Mouse (Mus musculus): Measurements from ENCODE around the gene Stxbp3. TPM values are rescaled to one million over a fixed set of nuclear protein-coding genes. Genes with fewer than 3 reads are reported as not detected.

The Stxbp3 gene
- total and polyA plus RNA-seq, 3 experiments: 15.9 to 32.2 TPM; not detected in 1

DNA sequence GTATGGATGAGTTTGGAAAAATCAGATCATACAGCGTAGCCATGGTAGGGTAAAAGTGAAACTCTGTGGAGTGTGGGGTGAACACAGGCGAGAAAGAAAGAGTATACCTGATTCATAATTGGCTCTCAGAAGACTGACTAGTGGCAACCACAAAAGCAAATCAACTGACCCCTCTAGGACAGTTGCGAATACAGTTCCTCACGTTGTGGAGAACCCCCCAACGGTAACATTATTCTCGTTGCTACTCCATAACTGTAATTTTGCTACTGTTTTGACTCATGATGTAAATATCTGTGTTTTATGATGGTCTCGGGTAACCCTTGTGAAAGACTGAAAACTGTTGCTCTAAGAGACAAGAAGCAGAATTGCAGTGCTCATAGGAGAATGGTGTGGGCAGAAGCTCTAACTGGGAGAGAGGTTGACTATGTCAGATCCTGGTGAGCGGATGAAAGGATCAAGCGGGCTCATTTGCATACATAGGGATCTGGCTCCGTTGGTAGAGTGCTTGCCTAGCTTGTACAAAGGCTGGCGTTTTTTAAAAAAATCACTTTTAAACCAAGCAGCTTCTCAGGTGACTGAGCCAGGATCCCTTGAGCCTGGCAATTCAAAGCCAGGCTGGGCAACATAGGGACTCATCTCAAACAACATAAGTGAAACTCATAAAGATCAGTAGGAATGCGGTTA, 46.8 kb upstream of the Stxbp3 start:
- Histone ChIP-seq H3K27me3 (ENCODE audit: control insufficient read depth in 1 of 2, insufficient read depth in 2 of 2, low read length in 2 of 2) (no peaks in the 10 kb centered on the region), H3K9me3 (replicated peaks; ENCODE audit: insufficient read depth, low read length) (no peaks in the 10 kb centered on the region), H3K79me2 (ENCODE audit: control insufficient read depth, insufficient read depth, low read length, poor library complexity) (no peaks in the 10 kb centered on the region), H3K36me3 (ENCODE audit: control insufficient read depth in 1 of 2, insufficient read depth in 2 of 2, low read length in 2 of 2) (peaks cover 0 to 16% of the 10 kb centered on the region in 2 experiments; a peak in 2 of 4 replicates), H3K4me3 (ENCODE audit: control insufficient read depth in 1 of 2, insufficient read depth in 1 of 2, low read depth in 2 of 2, low read length in 2 of 2) (no peak overlapping the region), H3K4me1 (ENCODE audit: control insufficient read depth in 1 of 2, insufficient read depth in 2 of 2, low read length in 2 of 2) (peaks cover 18 to 25% of the 10 kb centered on the region in 2 experiments), H3K27ac (ENCODE audit: control insufficient read depth, low read depth, low read length) (no peak overlapping the region), H3K9ac (ENCODE audit: control insufficient read depth, low read depth, low read length, poor library complexity, severe bottlenecking) (no peak overlapping the region)
- TF ChIP-seq EP300 (IDR thresholded peaks at IDR 0.05; ENCODE audit: low read depth in 1 of 2, low read length in 2 of 2) (no peak), RAD21 (IDR thresholded peaks at IDR 0.05; ENCODE audit: low read depth, low read length) (no peak), MEF2A (IDR thresholded peaks at IDR 0.05; ENCODE audit: extremely low read depth, insufficient replicate concordance, low read depth, low read length, poor library complexity, severe bottlenecking) (no peak), TBP (IDR thresholded peaks at IDR 0.05; ENCODE audit: low read depth, low read length) (no peak), SMC3 (IDR thresholded peaks at IDR 0.05; ENCODE audit: low read depth, low read length) (no peak), MYB (IDR thresholded peaks at IDR 0.05; ENCODE audit: low read depth, low read length) (no peak), POLR2AphosphoS2 (IDR thresholded peaks at IDR 0.05; ENCODE audit: low read length) (no peak), ZNF384 (IDR thresholded peaks at IDR 0.05; ENCODE audit: low read depth, low read length) (no peak), ZMIZ1 (IDR thresholded peaks at IDR 0.05; ENCODE audit: low read depth, low read length) (no peak), KAT2A (conservative IDR thresholded peaks at IDR 0.05; ENCODE audit: low read depth, low read length) (no peak), MAFK (IDR thresholded peaks at IDR 0.05; ENCODE audit: borderline replicate concordance, low read depth, low read length) (no peak), MAZ (IDR thresholded peaks at IDR 0.05; ENCODE audit: low read depth, low read length) (no peak), MAX (IDR thresholded peaks at IDR 0.05; ENCODE audit: low read length) (no peak), SIN3A (IDR thresholded peaks at IDR 0.05; ENCODE audit: low read length) (no peak), POLR2AphosphoS5 (IDR thresholded peaks at IDR 0.05; ENCODE audit: borderline replicate concordance, low read depth, low read length) (no peak), ZC3H11A (IDR thresholded peaks at IDR 0.05; ENCODE audit: low read depth, low read length) (no peak), GABPA (IDR thresholded peaks at IDR 0.05; ENCODE audit: low read depth, low read length) (no peak), NELFE (IDR thresholded peaks at IDR 0.05; ENCODE audit: low read depth, low read length) (no peak)
- no peak for DNase-seq (ENCODE audit: low read depth, low spot score)

DNA sequence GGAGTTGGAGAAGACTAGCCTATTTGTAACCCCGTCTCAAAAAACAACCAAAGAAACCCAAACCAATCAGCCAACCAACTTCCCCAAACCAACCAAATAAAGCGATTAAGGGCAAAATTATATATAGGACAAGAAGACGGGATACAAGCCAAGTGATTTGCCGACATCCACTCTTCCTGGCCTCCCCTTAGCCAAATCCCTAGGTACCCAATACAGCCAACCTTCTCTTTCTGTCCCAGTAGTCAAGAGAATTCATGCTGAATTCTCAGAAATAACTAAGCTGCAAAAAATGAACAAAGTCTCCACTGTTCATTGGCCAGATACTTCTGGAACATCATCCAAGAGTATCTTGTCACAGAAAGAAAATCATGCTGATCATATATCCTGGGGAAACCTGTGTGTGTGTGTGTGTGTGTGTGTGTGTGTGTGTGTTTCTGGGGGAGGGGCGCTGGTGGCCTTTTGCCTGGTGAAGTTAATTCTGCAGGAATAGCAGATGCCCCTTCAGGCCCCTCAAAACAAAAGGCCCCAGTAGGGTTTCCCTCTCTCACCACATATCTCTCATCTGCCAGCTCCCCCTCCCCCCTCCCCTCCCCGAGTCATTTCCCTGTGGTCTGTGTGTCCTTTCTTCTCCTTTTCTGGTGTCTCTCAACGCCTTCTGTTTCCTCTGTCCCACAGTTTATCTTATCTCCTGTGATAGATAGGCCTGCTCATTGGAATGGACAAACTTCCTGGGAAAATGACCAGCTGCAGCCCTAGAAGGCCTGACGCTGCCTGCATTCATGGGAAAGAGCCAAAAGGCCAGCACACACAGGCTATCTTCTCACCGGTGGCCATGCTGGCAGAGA, 45.6 kb upstream of the Stxbp3 start:
- H3K79me2 ChIP-seq (ENCODE audit: control insufficient read depth, insufficient read depth, low read length, poor library complexity): no peaks in the 10 kb centered on the region
- H3K4me3 ChIP-seq (ENCODE audit: control insufficient read depth in 1 of 2, insufficient read depth in 1 of 2, low read depth in 2 of 2, low read length in 2 of 2): peak overlapping the region; percentile 40 to 44
- peak overlapping the region; percentile 50 for H3K9ac ChIP-seq (ENCODE audit: control insufficient read depth, low read depth, low read length, poor library complexity, severe bottlenecking)
- no peaks in the 10 kb centered on the region for H3K27me3 ChIP-seq (ENCODE audit: control insufficient read depth in 1 of 2, insufficient read depth in 2 of 2, low read length in 2 of 2)
- no peaks in the 10 kb centered on the region for H3K9me3 ChIP-seq (replicated peaks; ENCODE audit: insufficient read depth, low read length)
- H3K36me3 ChIP-seq (ENCODE audit: control insufficient read depth in 1 of 2, insufficient read depth in 2 of 2, low read length in 2 of 2): peaks cover 0 to 16% of the 10 kb centered on the region in 2 experiments; a peak in 2 of 4 replicates
- H3K27ac ChIP-seq (ENCODE audit: control insufficient read depth, low read depth, low read length): peak overlapping the region; percentile 69
- peak; percentile 82 for DNase-seq (ENCODE audit: low read depth, low spot score)
- peaks cover 18 to 25% of the 10 kb centered on the region in 2 experiments for H3K4me1 ChIP-seq (ENCODE audit: control insufficient read depth in 1 of 2, insufficient read depth in 2 of 2, low read length in 2 of 2)
- peak; percentile 66; the same call in 1 of the 2 replicates for TF ChIP-seq SIN3A (IDR thresholded peaks at IDR 0.05; ENCODE audit: low read length)
- 0 out of 2 replicates have a peak, but pooled peaks have one; percentile 44 for TF ChIP-seq ELF1 (IDR thresholded peaks at IDR 0.05; ENCODE audit: low read depth, low read length)
- peak; percentile 85 for TF ChIP-seq RCOR1 (IDR thresholded peaks at IDR 0.05; ENCODE audit: low read depth, low read length)
- 0 out of 2 replicates have a peak, but pooled peaks have one; percentile 24 for TF ChIP-seq TBP (IDR thresholded peaks at IDR 0.05; ENCODE audit: low read depth, low read length)
- TF ChIP-seq NELFE (IDR thresholded peaks at IDR 0.05; ENCODE audit: low read depth, low read length): 0 out of 2 replicates have a peak, but pooled peaks have one; percentile 27
- TF ChIP-seq TCF12 (IDR thresholded peaks at IDR 0.05; ENCODE audit: low read depth, low read length): peak; percentile 91
- no peak for TF ChIP-seq ZNF384 (IDR thresholded peaks at IDR 0.05; ENCODE audit: low read depth, low read length)
- peak; percentile 84 for TF ChIP-seq MAZ (IDR thresholded peaks at IDR 0.05; ENCODE audit: low read depth, low read length)
- TF ChIP-seq KAT2A (conservative IDR thresholded peaks at IDR 0.05; ENCODE audit: low read depth, low read length): no peak
- no peak for TF ChIP-seq POLR2A (IDR thresholded peaks at IDR 0.05; ENCODE audit: control insufficient read depth in 1 of 2, insufficient read depth in 1 of 2, low read depth in 1 of 2, low read length in 2 of 2, poor library complexity in 1 of 2)
- TF ChIP-seq GATA1 (IDR thresholded peaks at IDR 0.05; ENCODE audit: low read depth, low read length): peak; percentile 96
- peak; percentile 52 for TF ChIP-seq CHD2 (IDR thresholded peaks at IDR 0.05; ENCODE audit: low read length)
- peak; percentile 51; the same call in 1 of the 2 replicates for TF ChIP-seq MAFK (IDR thresholded peaks at IDR 0.05; ENCODE audit: borderline replicate concordance, low read depth, low read length)
- TF ChIP-seq EP300 (IDR thresholded peaks at IDR 0.05; ENCODE audit: low read depth in 1 of 2, low read length in 2 of 2): peak; percentile 93 to 94
- peak; percentile 59; the same call in 1 of the 2 replicates for TF ChIP-seq ZMIZ1 (IDR thresholded peaks at IDR 0.05; ENCODE audit: low read depth, low read length)
- TF ChIP-seq BHLHE40 (IDR thresholded peaks at IDR 0.05; ENCODE audit: borderline replicate concordance, low read depth, low read length): peak; percentile 41; the same call in 1 of the 2 replicates
- TF ChIP-seq USF1 (IDR thresholded peaks at IDR 0.05; ENCODE audit: low read depth, low read length): no peak
- peak; percentile 73 for TF ChIP-seq TAL1 (IDR thresholded peaks at IDR 0.05; ENCODE audit: low read length)
